Mouse (Mus musculus) liver, embryonic 14.5 days (tissue): ENCODE data around the gene Mcl1.

Experiments used
- CTCF ChIP-seq: IDR thresholded peaks from 2 replicates; pipeline ENCODE4 v1.5.1; 2016; ENCODE audit warnings: antibody characterized with exemption, low read depth, control low read depth
- EP300 ChIP-seq: IDR thresholded peaks from 2 replicates; pipeline ENCODE4 v1.6.1; 2016; ENCODE audit warnings: antibody characterized with exemption, low read depth

- no peak for TF ChIP-seq CTCF
- TF ChIP-seq EP300, result no peak
Observed at GRCm38 (mm10) chr3:95694808-95695703, 36.5 kb downstream of the Mcl1 start.
